Mouse (Mus musculus) midbrain, embryonic 12.5 days (tissue): ENCODE results near the gene Rsc1a1. TPM values are rescaled to one million over a fixed set of nuclear protein-coding genes. Genes with fewer than 3 reads are reported as not detected.

Source experiments
- ATAC-seq: fragments of 200-750 bp; cut with Nextera tagmentation; 2 replicates; pipeline ENCODE4 v1.8.0; 2017; ENCODE audit warnings: low read depth, moderate TSS enrichment, moderate library complexity; ENCODE audit not compliant: low FRiP score
- H3K27ac ChIP-seq: fragments of 300-500 bp; sonication (generic); replicated peaks from 2 replicates; pipeline ENCODE4 v1.5.1; 2016; ENCODE audit warnings: mild to moderate bottlenecking
- H3K27me3 ChIP-seq: fragments of 300-500 bp; sonication (generic); 2 replicates; pipeline ENCODE4 v1.6.1; 2016; ENCODE audit warnings: mild to moderate bottlenecking
- H3K36me3 ChIP-seq: fragments of 300-500 bp; sonication (generic); 2 replicates; pipeline ENCODE4 v1.6.1; 2016
- H3K4me1 ChIP-seq: fragments of 300-500 bp; sonication (generic); 2 replicates; pipeline ENCODE4 v1.6.1; 2016
- H3K4me2 ChIP-seq: fragments of 300-500 bp; sonication (generic); replicated peaks from 2 replicates; pipeline ENCODE4 v1.6.1; 2016; ENCODE audit warnings: mild to moderate bottlenecking, moderate library complexity
- H3K4me3 ChIP-seq: fragments of 300-500 bp; sonication (generic); 2 replicates; pipeline ENCODE4 v1.5.1; 2016; ENCODE audit warnings: mild to moderate bottlenecking
- H3K9ac ChIP-seq: fragments of 300-500 bp; sonication (generic); replicated peaks from 2 replicates; pipeline ENCODE4 v1.6.1; 2016; ENCODE audit warnings: mild to moderate bottlenecking, moderate library complexity
- H3K9me3 ChIP-seq: fragments of 300-500 bp; sonication (generic); 2 replicates; pipeline ENCODE4 v1.6.1; 2016; ENCODE audit warnings: mild to moderate bottlenecking
- WGBS: fragments of 180-500 bp; shearing (Covaris S2); methylation state at CpG from one replicate; pipeline ENCODE4 v1.1.7; 2016; 5-methylcytosine and 5-hydroxymethylcytosine counted together
- polyA plus RNA-seq: library from polyadenylated mRNA; unstranded; fragments of >200 nt; fragmentation: Nextera tagmentation; extraction: Ambion mirVana; gene quantifications from 2 replicates; pipeline ENCODE4 v1.2.1, GENCODE M21; 2016

Gene Rsc1a1
- polyA plus RNA-seq, 1 experiment from 2014 or later = not detected

- Histone ChIP-seq H3K27me3 (no peaks in the 10 kb centered on the region), H3K9ac (peak overlapping the region; percentile 86), H3K27ac (peak overlapping the region; percentile 64), H3K36me3 (peaks cover 16% of the 10 kb centered on the region), H3K4me3 (peak overlapping the region; percentile 79), H3K4me2 (peak overlapping the region; percentile 89), H3K9me3 (no peaks in the 10 kb centered on the region), H3K4me1 (peaks cover 17% of the 10 kb centered on the region)
- peak; percentile 34 for ATAC-seq
- WGBS = 4% methylated on average over 45 of the region's 47 CpGs
Observed at GRCm38 (mm10) chr4:141663122-141663931, 22.1 kb downstream of the Rsc1a1 start.

DNA sequence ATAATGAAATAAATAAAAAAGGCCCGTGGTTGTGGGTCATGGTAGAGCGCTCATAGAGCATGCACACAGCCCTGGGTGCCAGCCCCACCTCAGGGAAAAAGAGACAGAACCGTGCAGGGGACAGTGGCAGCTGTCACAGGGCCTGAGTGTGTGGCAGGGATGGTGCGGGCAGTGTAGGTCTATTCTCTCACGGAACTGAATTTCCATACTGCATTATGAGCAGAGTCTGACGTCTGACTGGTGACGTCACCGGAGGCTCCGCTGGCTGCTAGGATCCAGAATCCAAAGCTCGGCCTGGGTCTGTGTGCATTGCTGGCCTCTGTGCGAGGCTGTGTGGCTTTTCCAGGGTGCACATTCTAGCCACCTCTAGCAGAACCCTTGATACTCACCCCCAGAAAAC, 24.5 kb downstream of the Rsc1a1 start:
- Histone ChIP-seq H3K4me3 (no peak overlapping the region), H3K9ac (0 out of 2 replicates have a peak overlapping the region, but pooled peaks have one; percentile 11), H3K9me3 (no peaks in the 10 kb centered on the region), H3K27me3 (no peaks in the 10 kb centered on the region), H3K4me2 (no peak overlapping the region), H3K27ac (no peak overlapping the region), H3K4me1 (peaks cover 17% of the 10 kb centered on the region), H3K36me3 (peaks cover 16% of the 10 kb centered on the region)
- ATAC-seq = no peak
- 82% methylated on average over 11 of the region's 11 CpGs for WGBS

DNA sequence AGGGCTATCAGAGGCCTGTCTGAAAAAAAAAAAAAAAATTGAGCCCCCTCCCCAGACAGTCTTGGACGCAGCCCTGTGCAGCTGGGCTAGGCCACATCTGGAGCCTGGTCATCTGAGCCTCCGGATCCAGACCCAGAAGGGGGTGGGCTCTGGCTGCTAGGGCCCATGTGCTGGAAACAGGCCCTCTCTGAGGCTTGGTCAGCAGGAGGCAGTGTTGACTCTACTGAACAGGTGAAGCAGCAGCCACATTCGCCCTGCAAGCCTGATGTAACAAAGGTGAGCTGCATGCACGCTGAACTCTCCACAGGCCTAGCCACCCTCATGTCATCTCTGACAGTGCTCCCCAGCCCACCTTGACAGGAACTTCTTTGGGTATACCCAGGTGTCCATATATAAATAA, 25.7 kb downstream of the Rsc1a1 start:
- H3K4me3 ChIP-seq = no peak overlapping the region
- H3K4me2 ChIP-seq = no peak overlapping the region
- no peak for ATAC-seq
- H3K4me1 ChIP-seq = peaks cover 14% of the 10 kb centered on the region
- peaks cover 16% of the 10 kb centered on the region for H3K36me3 ChIP-seq
- H3K27ac ChIP-seq = no peak overlapping the region
- H3K9ac ChIP-seq = no peak overlapping the region
- H3K9me3 ChIP-seq = no peaks in the 10 kb centered on the region
- WGBS = 76% methylated on average over 4 of the region's 4 CpGs
- H3K27me3 ChIP-seq = no peaks in the 10 kb centered on the region

DNA sequence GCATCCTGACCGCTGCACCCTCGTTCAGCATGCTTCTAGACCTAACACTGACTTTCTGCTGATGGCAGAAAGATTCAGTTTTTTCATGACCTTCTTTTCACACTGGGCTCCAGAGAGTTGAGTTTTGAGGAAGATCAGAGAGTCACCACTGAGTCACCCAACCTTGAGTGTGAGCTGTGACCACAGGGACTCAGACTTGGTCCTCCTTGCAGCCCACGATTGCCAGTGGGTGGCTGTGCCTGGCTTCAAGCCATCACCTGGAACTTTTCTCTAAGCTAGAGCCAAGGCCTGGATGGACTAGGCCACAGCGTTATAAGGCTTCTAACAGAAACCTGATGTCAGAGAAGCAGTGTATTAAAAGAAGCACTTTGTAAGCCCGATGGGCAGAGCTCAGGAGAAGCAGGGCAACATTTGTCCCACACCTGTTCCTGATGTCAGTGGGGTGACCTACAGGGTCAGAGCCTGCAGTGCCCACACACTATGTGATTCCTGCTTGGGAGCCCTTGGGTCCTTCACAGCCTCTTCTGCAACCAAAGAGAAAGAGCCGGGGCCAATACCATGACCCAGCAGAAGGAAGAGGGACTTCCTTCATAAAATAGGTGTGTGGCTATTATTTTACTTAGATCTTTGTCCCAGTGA, 26.4 kb downstream of the Rsc1a1 start:
- no peak overlapping the region for H3K4me2 ChIP-seq
- no peak for ATAC-seq
- no peaks in the 10 kb centered on the region for H3K27me3 ChIP-seq
- no peak overlapping the region for H3K9ac ChIP-seq
- 95% methylated on average over 6 of the region's 6 CpGs for WGBS
- H3K4me3 ChIP-seq = no peak overlapping the region
- H3K36me3 ChIP-seq = peaks cover 16% of the 10 kb centered on the region
- H3K4me1 ChIP-seq = peaks cover 9% of the 10 kb centered on the region
- H3K27ac ChIP-seq = no peak overlapping the region
- H3K9me3 ChIP-seq = no peaks in the 10 kb centered on the region

GRCm38 (mm10) chr4:141656932-141657331, 28.5 kb downstream of the Rsc1a1 start:
- Histone ChIP-seq H3K27me3 (no peaks in the 10 kb centered on the region), H3K4me1 (no peaks in the 10 kb centered on the region), H3K27ac (no peak overlapping the region), H3K36me3 (peaks cover 26% of the 10 kb centered on the region), H3K4me2 (no peak overlapping the region), H3K9me3 (no peaks in the 10 kb centered on the region), H3K9ac (no peak overlapping the region), H3K4me3 (no peak overlapping the region)
- WGBS = 81% methylated on average over 8 of the region's 8 CpGs
- no peak for ATAC-seq

GRCm38 (mm10) chr4:141655908-141656608, 29.3 kb downstream of the Rsc1a1 start:
- 89% methylated on average over 12 of the region's 12 CpGs for WGBS
- no peaks in the 10 kb centered on the region for H3K27me3 ChIP-seq
- no peaks in the 10 kb centered on the region for H3K9me3 ChIP-seq
- no peaks in the 10 kb centered on the region for H3K4me1 ChIP-seq
- no peak overlapping the region for H3K4me2 ChIP-seq
- H3K27ac ChIP-seq = no peak overlapping the region
- no peak overlapping the region for H3K9ac ChIP-seq
- no peak for ATAC-seq
- H3K4me3 ChIP-seq = no peak overlapping the region
- H3K36me3 ChIP-seq = peaks cover 28% of the 10 kb centered on the region

DNA sequence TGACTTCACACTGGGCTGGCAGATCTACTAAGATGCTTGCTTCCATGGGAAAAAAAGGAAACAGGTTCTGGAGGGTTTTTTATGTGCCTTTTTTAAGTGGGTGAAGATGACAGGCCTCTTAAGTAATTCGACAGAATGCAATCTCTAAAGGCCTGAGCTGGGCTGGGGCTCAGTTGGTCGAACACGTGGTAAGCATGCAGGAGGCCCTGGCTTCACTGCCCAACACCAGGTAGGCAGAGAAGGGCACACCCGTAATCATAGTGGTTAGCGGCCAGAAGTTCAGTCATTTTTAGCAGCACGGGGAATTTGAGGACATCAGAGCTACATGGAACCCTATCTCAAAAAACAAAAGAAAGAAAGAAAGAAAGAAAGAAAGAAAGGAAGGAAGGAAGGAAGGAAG, 30.9 kb downstream of the Rsc1a1 start:
- ATAC-seq = no peak
- WGBS = 96% methylated on average over 6 of the region's 6 CpGs
- Histone ChIP-seq H3K9me3 (no peaks in the 10 kb centered on the region), H3K9ac (no peak overlapping the region), H3K36me3 (peaks cover 21% of the 10 kb centered on the region), H3K4me1 (no peaks in the 10 kb centered on the region), H3K4me3 (no peak overlapping the region), H3K4me2 (no peak overlapping the region), H3K27me3 (no peaks in the 10 kb centered on the region), H3K27ac (no peak overlapping the region)

GRCm38 (mm10) chr4:141653813-141654212, 31.6 kb downstream of the Rsc1a1 start:
- Histone ChIP-seq H3K36me3 (peaks cover 21% of the 10 kb centered on the region), H3K9me3 (no peaks in the 10 kb centered on the region), H3K4me3 (no peak overlapping the region), H3K27ac (no peak overlapping the region), H3K4me2 (no peak overlapping the region), H3K4me1 (peaks cover 3% of the 10 kb centered on the region; the same call in 1 of the 2 replicates), H3K9ac (no peak overlapping the region), H3K27me3 (no peaks in the 10 kb centered on the region)
- 91% methylated on average over 13 of the region's 13 CpGs for WGBS
- ATAC-seq = no peak

DNA sequence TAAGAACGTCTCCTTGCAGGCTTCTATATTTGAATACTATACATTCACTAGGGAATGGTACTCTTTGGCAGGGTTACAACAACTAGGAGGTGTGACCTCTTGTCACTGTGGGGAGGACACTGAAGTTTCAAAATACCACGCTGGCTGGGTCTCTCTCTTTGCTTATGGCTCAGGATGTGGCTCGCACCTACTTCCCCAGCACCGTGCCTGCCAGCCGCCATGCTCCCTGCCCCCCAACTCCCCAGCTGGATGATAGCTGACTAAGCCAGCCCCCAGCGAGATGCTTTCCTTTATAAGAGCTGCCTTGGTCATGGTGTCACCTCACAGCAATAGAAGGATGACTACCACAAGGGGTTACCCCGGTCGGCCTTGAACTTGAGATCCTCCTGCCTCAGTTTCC, 32.4 kb downstream of the Rsc1a1 start:
- Histone ChIP-seq H3K36me3 (peaks cover 25% of the 10 kb centered on the region), H3K4me3 (no peak overlapping the region), H3K9ac (no peak overlapping the region), H3K9me3 (no peaks in the 10 kb centered on the region), H3K27me3 (no peaks in the 10 kb centered on the region), H3K27ac (no peak overlapping the region), H3K4me1 (peaks cover 3% of the 10 kb centered on the region; the same call in 1 of the 2 replicates), H3K4me2 (no peak overlapping the region)
- no peak for ATAC-seq
- 92% methylated on average over 8 of the region's 8 CpGs for WGBS

DNA sequence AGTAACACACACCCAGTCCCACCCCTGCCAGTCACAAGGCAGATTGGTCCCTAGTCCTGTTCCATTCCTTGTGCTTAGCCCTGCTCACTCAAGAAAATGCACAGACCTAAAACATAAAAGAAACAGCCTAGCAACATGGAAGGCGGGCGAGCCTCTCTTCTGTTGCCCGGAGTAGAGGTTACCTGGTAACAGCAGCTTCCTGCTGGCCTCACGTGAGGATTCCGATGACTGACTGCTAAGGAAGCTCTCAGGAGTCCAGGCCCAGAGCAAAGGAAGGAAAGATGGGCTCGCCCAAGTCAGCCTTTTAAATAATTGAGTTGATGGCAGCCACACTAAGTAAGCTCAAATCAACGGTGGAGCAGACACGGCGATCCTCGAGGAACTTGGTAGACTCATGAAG, 33.5 kb downstream of the Rsc1a1 start:
- Histone ChIP-seq H3K27me3 (no peaks in the 10 kb centered on the region), H3K4me3 (no peak overlapping the region), H3K4me2 (no peak overlapping the region), H3K27ac (no peak overlapping the region), H3K36me3 (peaks cover 25% of the 10 kb centered on the region), H3K4me1 (peaks cover 3% of the 10 kb centered on the region; the same call in 1 of the 2 replicates), H3K9ac (no peak overlapping the region), H3K9me3 (no peaks in the 10 kb centered on the region)
- ATAC-seq = no peak
- WGBS = 89% methylated on average over 10 of the region's 10 CpGs

- Histone ChIP-seq H3K36me3 (peaks cover 25% of the 10 kb centered on the region), H3K9me3 (no peaks in the 10 kb centered on the region), H3K4me3 (no peak overlapping the region), H3K9ac (no peak overlapping the region), H3K4me2 (no peak overlapping the region), H3K27me3 (no peaks in the 10 kb centered on the region), H3K4me1 (peaks cover 3% of the 10 kb centered on the region; the same call in 1 of the 2 replicates), H3K27ac (no peak overlapping the region)
- no peak for ATAC-seq
- 88% methylated on average over 6 of the region's 6 CpGs for WGBS
Observed at GRCm38 (mm10) chr4:141651286-141651685, 34.1 kb downstream of the Rsc1a1 start.

GRCm38 (mm10) chr4:141649244-141649643, 36.2 kb downstream of the Rsc1a1 start:
- Histone ChIP-seq H3K9ac (no peak overlapping the region; the same call in 1 of the 2 replicates), H3K27ac (no peak overlapping the region), H3K4me1 (peaks cover 3% of the 10 kb centered on the region; the same call in 1 of the 2 replicates), H3K9me3 (no peaks in the 10 kb centered on the region), H3K36me3 (peaks cover 25% of the 10 kb centered on the region), H3K27me3 (no peaks in the 10 kb centered on the region), H3K4me3 (no peak overlapping the region), H3K4me2 (no peak overlapping the region)
- 85% methylated on average over 6 of the region's 6 CpGs for WGBS
- no peak for ATAC-seq
